Mouse (Mus musculus): ENCODE measurements at regions not wholly inside any gene's neighbourhood (a gene's known extent, or its start where the extent isn't known, plus 50 kb on each side); places are given as distances from the start of the nearest gene placed in this dataset.
A peak's percentile ranks its signal among the peaks of the same experiment; 100 is the strongest.

DNA sequence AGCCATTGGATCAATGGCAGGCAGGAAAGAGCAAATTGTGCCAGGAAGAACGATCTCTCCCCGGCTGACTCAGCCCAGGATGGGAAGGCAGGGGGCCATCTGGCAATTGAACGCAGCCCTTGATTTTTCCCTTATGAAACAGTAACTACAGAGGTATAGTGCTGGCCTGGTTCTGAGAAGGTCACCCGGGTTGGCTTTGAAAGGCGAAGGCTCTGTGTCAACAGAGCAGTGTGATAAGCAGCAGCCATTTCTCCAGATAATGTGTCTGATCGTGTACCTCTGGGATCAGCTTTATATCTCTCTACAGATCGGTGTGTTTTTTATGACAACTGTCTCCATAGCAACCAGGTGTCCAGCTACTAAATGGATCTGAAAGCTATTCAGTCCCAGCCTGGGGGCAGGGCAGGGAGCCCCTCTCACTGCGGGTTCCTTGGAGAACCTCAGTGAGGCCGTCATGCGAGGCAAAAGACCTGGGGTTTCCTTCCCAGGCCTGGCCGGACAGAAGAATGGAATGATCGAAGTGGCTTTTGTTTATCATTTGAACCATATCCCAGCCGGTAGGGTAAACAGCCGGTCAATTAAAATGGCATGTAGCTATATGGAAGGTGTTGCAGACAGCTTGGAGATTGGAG lies 67.8 kb upstream of the Irf2bp2 start:
- no peak for TF ChIP-seq CTCF (IDR thresholded peaks at IDR 0.05; ENCODE audit: borderline replicate concordance, insufficient read depth, low read length)
- 0 out of 2 replicates have a peak, but pooled peaks have one; percentile 9 for TF ChIP-seq POLR2A (IDR thresholded peaks at IDR 0.05; ENCODE audit: low read depth, low read length)
- Histone ChIP-seq H3K27ac (ENCODE audit: insufficient read depth, low read length) (peak overlapping the region; percentile 92), H3K4me1 (ENCODE audit: control insufficient read depth, insufficient read depth, low read length) (peaks cover 37% of the 10 kb centered on the region), H3K4me3 (ENCODE audit: insufficient read depth, low read length) (no peak overlapping the region)

DNA sequence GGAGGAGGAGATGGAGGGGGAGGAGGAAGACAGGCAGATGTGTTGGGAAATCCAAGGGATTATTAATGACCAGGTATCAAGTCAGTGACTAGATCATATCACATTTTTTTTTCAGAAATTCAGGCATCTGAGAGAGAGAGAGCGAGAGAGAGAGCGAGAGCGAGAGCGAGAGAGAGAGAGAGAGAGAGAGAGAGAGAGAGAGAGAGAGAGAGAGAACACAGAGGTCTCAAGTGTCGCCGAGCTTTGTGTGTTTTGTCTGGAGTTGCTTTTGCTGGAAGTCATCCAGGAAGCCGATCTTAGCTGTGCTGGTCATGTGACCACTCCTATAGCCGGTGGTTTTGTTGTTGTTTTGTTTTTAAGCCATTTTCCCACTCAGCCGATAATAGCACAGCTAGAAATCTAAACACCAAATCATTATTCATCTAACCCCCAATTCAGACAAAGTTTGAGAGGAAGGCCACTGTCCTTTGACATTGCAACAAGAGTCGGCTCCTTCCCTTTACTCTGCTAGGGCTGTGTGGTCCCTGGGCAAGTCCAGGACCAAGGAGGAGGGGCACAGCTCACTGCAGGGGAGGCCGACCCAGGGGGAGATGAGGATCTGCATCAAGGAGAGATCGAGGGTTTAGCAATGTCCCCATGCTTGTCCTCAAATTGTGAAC lies 67.0 kb upstream of the Irf2bp2 start:
- Histone ChIP-seq H3K4me1 (ENCODE audit: control insufficient read depth, insufficient read depth, low read length) (peaks cover 37% of the 10 kb centered on the region), H3K4me3 (ENCODE audit: insufficient read depth, low read length) (no peak overlapping the region), H3K27ac (ENCODE audit: insufficient read depth, low read length) (peak overlapping the region; percentile 92)
- TF ChIP-seq CTCF (IDR thresholded peaks at IDR 0.05; ENCODE audit: borderline replicate concordance, insufficient read depth, low read length): no peak
- TF ChIP-seq POLR2A (IDR thresholded peaks at IDR 0.05; ENCODE audit: low read depth, low read length): no peak

GRCm38 (mm10) chr8:126659691-126660657 lies 66.2 kb upstream of the Irf2bp2 start:
- Histone ChIP-seq H3K4me1 (ENCODE audit: control insufficient read depth, insufficient read depth, low read length) (peaks cover 34% of the 10 kb centered on the region), H3K27ac (ENCODE audit: insufficient read depth, low read length) (peak overlapping the region; percentile 92), H3K4me3 (ENCODE audit: insufficient read depth, low read length) (no peak overlapping the region)
- TF ChIP-seq POLR2A (IDR thresholded peaks at IDR 0.05; ENCODE audit: low read depth, low read length) (peak; percentile 30; the same call in 1 of the 2 replicates), CTCF (IDR thresholded peaks at IDR 0.05; ENCODE audit: borderline replicate concordance, insufficient read depth, low read length) (no peak)

- H3K4me3 ChIP-seq (ENCODE audit: insufficient read depth, low read length): no peak overlapping the region
- no peak overlapping the region for H3K27ac ChIP-seq (ENCODE audit: insufficient read depth, low read length)
- H3K4me1 ChIP-seq (ENCODE audit: control insufficient read depth, insufficient read depth, low read length): peaks cover 25% of the 10 kb centered on the region
- TF ChIP-seq POLR2A (IDR thresholded peaks at IDR 0.05; ENCODE audit: low read depth, low read length): no peak
- no peak for TF ChIP-seq CTCF (IDR thresholded peaks at IDR 0.05; ENCODE audit: borderline replicate concordance, insufficient read depth, low read length)
Observed at GRCm38 (mm10) chr8:126657546-126657945, 63.8 kb upstream of the Irf2bp2 start.

GRCm38 (mm10) chr8:126656554-126657260 lies 62.9 kb upstream of the Irf2bp2 start:
- H3K27ac ChIP-seq (ENCODE audit: insufficient read depth, low read length): no peak overlapping the region
- no peak overlapping the region for H3K4me3 ChIP-seq (ENCODE audit: insufficient read depth, low read length)
- H3K4me1 ChIP-seq (ENCODE audit: control insufficient read depth, insufficient read depth, low read length): peaks cover 17% of the 10 kb centered on the region
- TF ChIP-seq CTCF (IDR thresholded peaks at IDR 0.05; ENCODE audit: borderline replicate concordance, insufficient read depth, low read length): no peak
- no peak for TF ChIP-seq POLR2A (IDR thresholded peaks at IDR 0.05; ENCODE audit: low read depth, low read length)

DNA sequence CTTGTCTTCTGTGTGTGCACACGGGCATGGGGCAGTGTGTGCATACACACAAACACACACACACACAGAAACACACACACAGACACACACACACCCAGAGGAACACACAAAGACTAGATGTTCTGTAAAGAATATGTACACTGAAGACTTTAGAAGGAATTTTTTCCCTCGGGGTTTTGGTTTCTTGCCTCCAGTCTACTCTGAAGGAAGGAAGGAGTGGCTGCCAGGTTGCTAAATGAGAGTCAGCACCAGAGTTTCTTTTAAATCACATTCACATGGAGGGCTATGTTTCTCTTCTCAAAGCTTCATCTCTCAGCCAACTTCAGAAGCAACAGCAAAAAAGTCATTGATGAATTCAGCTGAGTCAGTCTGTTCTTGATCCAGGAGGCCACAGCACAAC lies 61.8 kb upstream of the Irf2bp2 start:
- Histone ChIP-seq H3K4me3 (ENCODE audit: insufficient read depth, low read length) (no peak overlapping the region), H3K4me1 (ENCODE audit: control insufficient read depth, insufficient read depth, low read length) (peaks cover 10% of the 10 kb centered on the region), H3K27ac (ENCODE audit: insufficient read depth, low read length) (no peak overlapping the region; the same call in 1 of the 2 replicates)
- TF ChIP-seq CTCF (IDR thresholded peaks at IDR 0.05; ENCODE audit: borderline replicate concordance, insufficient read depth, low read length): no peak
- TF ChIP-seq POLR2A (IDR thresholded peaks at IDR 0.05; ENCODE audit: low read depth, low read length): no peak

DNA sequence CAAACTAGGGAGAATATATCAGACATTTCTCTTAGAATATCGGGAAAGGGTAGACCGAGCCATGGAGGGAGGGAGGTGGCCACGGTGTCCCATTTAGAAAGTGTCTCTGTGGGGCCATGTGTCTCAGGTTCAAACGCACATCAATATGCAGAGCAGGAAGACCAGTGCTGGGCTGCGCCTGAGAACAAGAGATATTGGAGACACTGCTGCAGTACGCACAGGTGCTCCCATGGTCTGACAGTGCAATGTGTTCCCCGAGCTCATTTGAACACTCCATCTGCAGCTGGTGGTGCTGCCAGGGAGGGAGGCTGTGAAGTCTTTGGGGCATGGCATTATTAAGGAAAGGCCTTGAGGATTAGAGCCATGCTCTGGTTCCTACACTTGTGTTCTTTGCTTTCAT lies 60.6 kb upstream of the Irf2bp2 start:
- TF ChIP-seq POLR2A (IDR thresholded peaks at IDR 0.05; ENCODE audit: low read depth, low read length) (no peak), CTCF (IDR thresholded peaks at IDR 0.05; ENCODE audit: borderline replicate concordance, insufficient read depth, low read length) (no peak)
- peaks cover 1% of the 10 kb centered on the region; the same call in 1 of the 2 replicates for H3K4me1 ChIP-seq (ENCODE audit: control insufficient read depth, insufficient read depth, low read length)
- no peak overlapping the region for H3K27ac ChIP-seq (ENCODE audit: insufficient read depth, low read length)
- no peak overlapping the region for H3K4me3 ChIP-seq (ENCODE audit: insufficient read depth, low read length)

DNA sequence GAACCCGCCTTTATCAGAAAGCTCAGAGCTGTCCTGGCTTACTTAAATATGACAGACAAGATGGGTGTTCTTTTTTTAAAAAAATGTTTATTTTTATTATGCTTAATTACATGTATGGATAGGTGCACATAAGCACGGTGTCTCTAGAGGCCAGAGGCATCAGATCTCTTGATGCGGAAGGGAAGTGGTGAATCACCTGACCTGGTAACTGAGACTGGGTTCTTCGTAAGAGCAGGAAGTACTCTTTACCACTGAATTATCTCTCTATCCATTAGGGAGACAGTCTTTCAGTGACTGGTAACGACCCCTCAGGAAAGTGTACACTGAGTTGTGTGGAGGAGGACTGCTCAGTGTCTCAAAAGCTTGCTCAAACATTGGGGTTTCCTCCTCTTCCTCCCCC lies 58.4 kb upstream of the Irf2bp2 start:
- Histone ChIP-seq H3K27ac (ENCODE audit: insufficient read depth, low read length) (no peak overlapping the region), H3K4me1 (ENCODE audit: control insufficient read depth, insufficient read depth, low read length) (no peaks in the 10 kb centered on the region; the same call in 1 of the 2 replicates), H3K4me3 (ENCODE audit: insufficient read depth, low read length) (no peak overlapping the region)
- TF ChIP-seq POLR2A (IDR thresholded peaks at IDR 0.05; ENCODE audit: low read depth, low read length) (no peak), CTCF (IDR thresholded peaks at IDR 0.05; ENCODE audit: borderline replicate concordance, insufficient read depth, low read length) (no peak)

- H3K4me3 ChIP-seq (ENCODE audit: insufficient read depth, low read length): no peak overlapping the region
- no peak overlapping the region for H3K27ac ChIP-seq (ENCODE audit: insufficient read depth, low read length)
- TF ChIP-seq CTCF (IDR thresholded peaks at IDR 0.05; ENCODE audit: borderline replicate concordance, insufficient read depth, low read length): no peak
- TF ChIP-seq POLR2A (IDR thresholded peaks at IDR 0.05; ENCODE audit: low read depth, low read length): no peak
- no peaks in the 10 kb centered on the region; the same call in 1 of the 2 replicates for H3K4me1 ChIP-seq (ENCODE audit: control insufficient read depth, insufficient read depth, low read length)
Observed at GRCm38 (mm10) chr8:126650945-126651344, 57.2 kb upstream of the Irf2bp2 start.

Data from embryonic fibroblast, embryonic 13.5 days (primary cell).